Mouse (Mus musculus): ENCODE measurements around the gene Med22. TPM values are rescaled to one million over a fixed set of nuclear protein-coding genes. Genes with fewer than 3 reads are reported as not detected.

Gene Med22
- 28.2 and 31.3 TPM in 2 replicates for polyA plus RNA-seq (2012; rRNA removed)

GRCm38 (mm10) chr2:26910124-26910993 lies at the start of gene Med22, which contains the start of gene Rpl7a:
Med22 (minus strand) TSS chr2:26910677.
Rpl7a (plus strand) TSS chr2:26910764.

GRCm38 (mm10) chr2:26933304-26934055 lies 23.0 kb upstream of the Med22 start, which contains the start of the genes Surf4 and Stkld1:
Surf4 (minus strand) TSS chr2:26933928.
Stkld1 (plus strand) TSS chr2:26934047.

DNA sequence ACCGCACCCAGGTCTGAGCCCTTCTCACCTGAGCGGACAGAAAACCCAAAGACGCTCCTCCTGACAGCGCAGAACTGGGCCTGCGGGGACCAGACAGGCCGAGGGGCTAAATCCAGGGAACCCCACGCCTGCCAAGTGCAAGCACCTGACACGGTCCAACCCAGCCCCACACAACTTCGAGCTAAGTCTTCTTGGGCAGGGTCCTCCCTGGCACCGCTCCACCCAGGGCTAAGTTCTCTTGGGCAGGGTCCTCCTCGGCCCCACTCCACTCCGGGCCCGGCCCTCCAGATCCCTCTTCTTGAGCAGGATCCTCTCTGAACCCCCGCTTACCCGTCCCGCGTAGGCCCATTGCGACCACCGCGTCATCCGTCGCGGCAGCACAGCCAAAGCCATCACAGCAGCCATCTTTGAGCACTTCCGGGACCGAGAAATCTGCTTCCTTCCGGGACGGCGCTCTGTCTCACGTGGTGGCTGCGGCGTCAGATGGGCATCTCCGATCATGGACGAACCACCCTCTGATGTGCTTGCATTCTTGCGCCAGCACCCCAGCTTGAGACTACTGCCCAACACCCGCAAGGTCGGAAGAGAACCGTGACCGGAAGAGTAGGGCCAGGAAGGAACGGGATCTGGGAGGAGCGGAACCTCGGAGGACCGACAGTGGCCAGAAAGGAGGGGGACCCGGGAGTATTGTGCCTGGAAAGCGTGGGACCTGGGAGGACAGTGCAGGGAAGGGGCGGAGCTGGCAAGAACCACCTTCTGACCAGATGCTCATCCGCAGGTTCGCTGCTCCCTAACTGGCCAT lies 5.7 kb upstream of the Med22 start, which contains the start of the genes Surf2 and Surf1:
Gene Surf2 (plus strand): TSS at position 441 of the 802 bp plus-strand sequence.
Gene Surf1 (minus strand): TSS at position 604 of the 802 bp plus-strand sequence.

DNA sequence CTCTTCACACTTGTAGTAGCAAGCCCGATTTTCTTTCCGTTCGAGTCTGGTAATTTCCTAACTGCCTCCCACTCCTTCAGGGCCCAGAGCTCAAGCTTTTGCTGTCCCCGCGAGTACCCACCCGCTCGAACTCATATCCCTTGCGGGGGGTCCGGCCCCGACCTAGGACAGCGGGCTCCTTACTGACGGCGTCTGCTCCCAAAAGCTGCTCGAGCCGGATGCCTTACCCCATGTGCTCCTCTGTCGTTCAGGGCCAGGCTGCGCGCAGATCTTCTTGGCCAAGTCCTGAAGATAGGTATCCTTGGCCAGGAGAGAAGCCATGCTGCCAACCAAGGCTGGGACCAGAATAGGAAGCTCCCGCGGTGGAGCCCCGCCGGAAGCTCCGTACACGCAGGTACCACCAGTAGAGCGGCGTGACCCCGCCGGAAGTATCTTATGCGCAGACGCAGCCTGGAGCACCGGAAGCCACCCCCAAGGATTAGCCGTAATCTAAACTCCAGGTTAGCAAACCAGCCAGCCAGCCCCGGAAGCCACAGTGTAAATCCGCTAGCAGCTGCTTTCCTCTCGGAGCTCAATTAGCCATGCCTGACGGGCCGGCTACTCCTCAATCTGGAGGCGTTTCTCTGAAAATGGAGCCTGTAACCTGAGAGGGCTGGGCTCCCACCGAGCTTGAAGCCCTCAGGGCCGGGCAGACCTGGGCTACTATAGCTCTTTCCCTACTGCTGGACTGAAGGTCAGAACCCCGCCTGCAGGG lies 7.8 kb downstream of the Med22 start, which contains the start of gene Surf6:
Gene Surf6 (minus strand): TSS at position 413 of the 754 bp plus-strand sequence.

GRCm38 (mm10) chr2:26864879-26865278 lies 45.6 kb downstream of the Med22 start, which contains the start of gene Abo:
Abo (minus strand) TSS chr2:26864979.

Other genes starting within 250 kb of the Med22 start
- gene Lcn4, start 239.4 kb downstream of the Med22 start, polyA plus RNA-seq (2012; rRNA removed): not detected in 2 replicates
- 8.0 and 11.1 TPM in 2 replicates for gene Abo, start 45.7 kb downstream of the Med22 start, polyA plus RNA-seq (2012; rRNA removed)
- gene Surf6, start 7.8 kb downstream of the Med22 start, polyA plus RNA-seq (2012; rRNA removed): 9.8 and 12.0 TPM in 2 replicates
- gene Rpl7a, start 87 bp upstream of the Med22 start, polyA plus RNA-seq (2012; rRNA removed): 592 and 833 TPM in 2 replicates
- 14.6 and 17.4 TPM in 2 replicates for gene Surf2, start 5.7 kb upstream of the Med22 start, polyA plus RNA-seq (2012; rRNA removed)
- 72.4 and 73.6 TPM in 2 replicates for gene Surf1, start 5.9 kb upstream of the Med22 start, polyA plus RNA-seq (2012; rRNA removed)
- gene Surf4, start 23.3 kb upstream of the Med22 start, polyA plus RNA-seq (2012; rRNA removed): 328 and 351 TPM in 2 replicates
- gene Stkld1, start 23.4 kb upstream of the Med22 start, polyA plus RNA-seq (2012; rRNA removed): not detected in 2 replicates
- gene Rexo4, start 53.7 kb upstream of the Med22 start, polyA plus RNA-seq (2012; rRNA removed): 14.1 and 14.4 TPM in 2 replicates
- gene Adamts13, start 62.7 kb upstream of the Med22 start, polyA plus RNA-seq (2012; rRNA removed): 0.88 and 1.7 TPM in 2 replicates
- 65.8 and 67.4 TPM in 2 replicates for gene Cacfd1, start 99.2 kb upstream of the Med22 start, polyA plus RNA-seq (2012; rRNA removed)
- gene Slc2a6, start 117.3 kb upstream of the Med22 start, polyA plus RNA-seq (2012; rRNA removed): 5.1 and 7.4 TPM in 2 replicates
- 0.15 TPM in 1 of 2 replicates, not detected in the other for gene Mymk, start 161.5 kb upstream of the Med22 start, polyA plus RNA-seq (2012; rRNA removed)
- gene Adamtsl2, start 168.7 kb upstream of the Med22 start, polyA plus RNA-seq (2012; rRNA removed): 2.7 and 2.9 TPM in 2 replicates
- 0.10 and 0.35 TPM in 2 replicates for gene Fam163b, start 231.8 kb upstream of the Med22 start, polyA plus RNA-seq (2012; rRNA removed)

Measured in colon, adult 2 months (tissue).